Mouse (Mus musculus) adrenal gland, adult 18-20 months (tissue): ENCODE measurements around the gene Arel1. TPM values are rescaled to one million over a fixed set of nuclear protein-coding genes. Genes with fewer than 3 reads are reported as not detected.

Experiments
- total RNA-seq, 2 experiments: library from RNA; stranded (reverse); gene quantifications; 1 replicate in 1 of 2; 2 replicates in 1 of 2; pipeline ENCODE4 v1.2.3; 2021

Gene Arel1
- total RNA-seq, 2 experiments from 2014 or later, result 32.0 to 33.0 TPM

Other genes starting within 250 kb of the Arel1 start
- 100 to 1,000 TPM in 1 of 2 experiments, 10 to 100 TPM in 1; 83.8 to 128 TPM for gene Npc2, start 197.7 kb downstream of the Arel1 start, total RNA-seq
- 10 to 100 TPM; 65.2 to 77.7 TPM for gene Isca2, start 197.6 kb downstream of the Arel1 start, total RNA-seq
- gene Ltbp2, start 94.4 kb downstream of the Arel1 start, total RNA-seq, result 10 to 100 TPM in 1 of 2 experiments, 1 to 10 TPM in 1; 5.7 to 15.7 TPM
- gene Fcf1, start within 50 bp of the Arel1 start, total RNA-seq, result 10 to 100 TPM; 83.5 to 86.1 TPM
- gene Ylpm1, start 25.4 kb upstream of the Arel1 start, total RNA-seq, result 10 to 100 TPM; 39.4 to 46.1 TPM
- gene Prox2, start 139.9 kb upstream of the Arel1 start, total RNA-seq, result 1 to 10 TPM; 2.5 to 4.1 TPM
- 100 to 1,000 TPM; 364 to 483 TPM for gene Dlst, start 139.9 kb upstream of the Arel1 start, total RNA-seq
- gene Rps6kl1, start 180.4 kb upstream of the Arel1 start, total RNA-seq, result 1 to 10 TPM in 1 of 2 experiments, under 1 TPM in 1; 0.80 to 1.3 TPM
- 1 to 10 TPM in 1 of 2 experiments, under 1 TPM in 1; 0.30 to 1.4 TPM for gene Pgf, start 206.9 kb upstream of the Arel1 start, total RNA-seq
- gene Eif2b2, start 248.6 kb upstream of the Arel1 start, total RNA-seq, result 10 to 100 TPM; 61.9 to 77.9 TPM